Mouse (Mus musculus): ENCODE measurements around the gene 0610030E20Rik.

GRCm38 (mm10) chr6:72371571-72371970 lies 24.5 kb downstream of the 0610030E20Rik start:
- TF ChIP-seq CTCF (IDR thresholded peaks at IDR 0.05; ENCODE audit: low read depth, low read length) (no peak), GATA2 (IDR thresholded peaks at IDR 0.05; ENCODE audit: borderline replicate concordance, low read depth, low read length) (no peak), GATA1 (IDR thresholded peaks at IDR 0.05; ENCODE audit: borderline replicate concordance, low read length) (no peak), TAL1 (conservative IDR thresholded peaks at IDR 0.05; ENCODE audit: low read depth, low read length) (no peak)
